Mouse (Mus musculus): ENCODE results near the gene Pced1a.

DNA sequence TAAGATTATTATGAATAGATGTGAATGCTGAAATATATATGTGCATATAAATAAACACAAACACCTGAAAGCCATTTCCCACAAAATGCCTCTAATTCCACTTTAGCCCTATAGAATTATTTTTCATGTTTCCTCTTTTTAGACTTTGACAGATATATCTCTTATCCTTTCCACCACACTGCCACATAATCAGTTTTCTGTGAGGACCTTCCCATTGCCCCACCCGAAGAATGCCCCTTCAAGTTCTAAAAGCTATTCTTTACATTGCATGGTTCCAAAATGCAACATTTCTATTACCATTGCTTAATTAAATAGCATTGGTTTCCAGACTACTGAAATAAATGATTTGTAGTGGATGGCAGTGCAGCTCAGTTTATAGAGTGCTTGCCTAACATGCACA lies 41.9 kb upstream of the Pced1a start:
- TF ChIP-seq CTCF (IDR thresholded peaks at IDR 0.05; ENCODE audit: low read depth, low read length) (no peak), POLR2A (IDR thresholded peaks at IDR 0.05; ENCODE audit: borderline replicate concordance, low read depth, low read length) (no peak)

All from bone marrow macrophage, adult 2 months (primary cell).